Mouse (Mus musculus) kidney, adult 2 months (tissue): ENCODE measurements around the gene Maml3. TPM values are rescaled to one million over a fixed set of nuclear protein-coding genes. Genes with fewer than 3 reads are reported as not detected.

ENCODE experiments used
- DNase-seq: peaks from one replicate; pipeline ENCODE4 v3.0.0; 2021
- H3K27ac ChIP-seq: fragments of 200-500 bp; 2 replicates; pipeline ENCODE4 v1.5.1; 2012; ENCODE audit warnings: low read depth, low read length, control low read depth, inconsistent platforms; ENCODE audit not compliant: insufficient read depth
- H3K27me3 ChIP-seq: fragments of 200-500 bp; replicated peaks from 2 replicates; pipeline ENCODE4 v1.6.1; 2012; ENCODE audit warnings: mild to moderate bottlenecking, moderate library complexity, low read length, inconsistent platforms; ENCODE audit not compliant: control insufficient read depth, insufficient read depth
- H3K36me3 ChIP-seq: fragments of 200-500 bp; 2 replicates; pipeline ENCODE4 v1.6.1; 2012; ENCODE audit warnings: mild to moderate bottlenecking, moderate library complexity, low read length, inconsistent platforms; ENCODE audit not compliant: control insufficient read depth, insufficient read depth
- H3K4me1 ChIP-seq: fragments of 200-500 bp; 2 replicates; pipeline ENCODE4 v1.6.1; 2011; ENCODE audit warnings: low read length; ENCODE audit not compliant: control insufficient read depth, insufficient read depth
- H3K4me3 ChIP-seq: fragments of 200-500 bp; 2 replicates; pipeline ENCODE4 v1.5.1; 2011; ENCODE audit warnings: mild to moderate bottlenecking, low read depth, low read length, control low read depth; ENCODE audit not compliant: insufficient read depth
- CTCF ChIP-seq: fragments of 200-500 bp; conservative IDR thresholded peaks from 2 replicates; pipeline ENCODE4 v1.5.1; 2011; ENCODE audit warnings: low read depth, mild to moderate bottlenecking, control low read depth, low read length, moderate library complexity, mixed read lengths; ENCODE audit not compliant: insufficient read depth, insufficient read length
- POLR2A ChIP-seq: fragments of 200-500 bp; IDR thresholded peaks from one replicate; pipeline ENCODE4 v1.6.1; 2011; ENCODE audit warnings: low read depth, low read length, control low read depth
- WGBS: fragments of 180-500 bp; shearing (Covaris S2); methylation state at CpG from one replicate; pipeline ENCODE4 v1.1.7; 2018; 5-methylcytosine and 5-hydroxymethylcytosine counted together
- polyA plus RNA-seq: library from polyadenylated mRNA; depleted of rRNA; stranded (reverse); fragments of >200 nt; gene quantifications from 2 replicates; pipeline ENCODE4 v1.2.3, GENCODE M21; 2012

Maml3 gene
- polyA plus RNA-seq, 1 experiment, result 3.6 TPM

- DNase-seq, result peak; percentile 7
- WGBS, result 37% methylated on average over 6 of the region's 6 CpGs
- Histone ChIP-seq H3K4me1 (peaks cover 7% of the 10 kb centered on the region; the same call in 1 of the 2 replicates), H3K36me3 (no peaks in the 10 kb centered on the region), H3K4me3 (no peak overlapping the region), H3K27me3 (no peaks in the 10 kb centered on the region), H3K27ac (peak overlapping the region; percentile 70)
- TF ChIP-seq CTCF (no peak), POLR2A (no peak)
Measured at GRCm38 (mm10) chr3:52045221-52045641, 59.6 kb downstream of the Maml3 start.

GRCm38 (mm10) chr3:52044651-52045050, 60.2 kb downstream of the Maml3 start:
- 60% methylated on average over 14 of the region's 14 CpGs for WGBS
- peak; percentile 10 for DNase-seq
- Histone ChIP-seq H3K4me1 (peaks cover 7% of the 10 kb centered on the region; the same call in 1 of the 2 replicates), H3K4me3 (no peak overlapping the region), H3K27ac (peak overlapping the region; percentile 26; the same call in 1 of the 2 replicates), H3K36me3 (no peaks in the 10 kb centered on the region), H3K27me3 (no peaks in the 10 kb centered on the region)
- no peak for TF ChIP-seq POLR2A
- TF ChIP-seq CTCF, result no peak

- TF ChIP-seq CTCF (no peak), POLR2A (no peak)
- no peak for DNase-seq
- Histone ChIP-seq H3K36me3 (no peaks in the 10 kb centered on the region), H3K4me1 (peaks cover 7% of the 10 kb centered on the region; the same call in 1 of the 2 replicates), H3K4me3 (no peak overlapping the region), H3K27me3 (no peaks in the 10 kb centered on the region), H3K27ac (peak overlapping the region; percentile 26; the same call in 1 of the 2 replicates)
- WGBS, result 76% methylated on average over 4 of the region's 4 CpGs
Measured at GRCm38 (mm10) chr3:52043847-52044246, 61.0 kb downstream of the Maml3 start.

- Histone ChIP-seq H3K4me1 (peaks cover 7% of the 10 kb centered on the region; the same call in 1 of the 2 replicates), H3K27ac (no peak overlapping the region), H3K27me3 (no peaks in the 10 kb centered on the region), H3K36me3 (no peaks in the 10 kb centered on the region), H3K4me3 (no peak overlapping the region)
- DNase-seq, result no peak
- 84% methylated on average over 3 of the region's 3 CpGs for WGBS
- TF ChIP-seq POLR2A (no peak), CTCF (no peak)
Measured at GRCm38 (mm10) chr3:52042680-52043079, 62.2 kb downstream of the Maml3 start.

GRCm38 (mm10) chr3:52039958-52040357, 64.9 kb downstream of the Maml3 start:
- Histone ChIP-seq H3K4me3 (no peak overlapping the region), H3K27ac (no peak overlapping the region), H3K27me3 (no peaks in the 10 kb centered on the region), H3K36me3 (no peaks in the 10 kb centered on the region), H3K4me1 (peaks cover 5% of the 10 kb centered on the region; the same call in 1 of the 2 replicates)
- 63% methylated on average over 7 of the region's 7 CpGs for WGBS
- no peak for TF ChIP-seq CTCF
- no peak for TF ChIP-seq POLR2A
- peak; percentile 30 for DNase-seq

GRCm38 (mm10) chr3:52037260-52037659, 67.6 kb downstream of the Maml3 start:
- Histone ChIP-seq H3K36me3 (no peaks in the 10 kb centered on the region), H3K4me3 (no peak overlapping the region), H3K27ac (no peak overlapping the region), H3K4me1 (peaks cover 10% of the 10 kb centered on the region; the same call in 1 of the 2 replicates), H3K27me3 (no peaks in the 10 kb centered on the region)
- TF ChIP-seq POLR2A (no peak), CTCF (no peak)
- DNase-seq, result no peak
- 62% methylated on average over 5 of the region's 5 CpGs for WGBS

GRCm38 (mm10) chr3:52035404-52035803, 69.5 kb downstream of the Maml3 start:
- DNase-seq, result no peak
- Histone ChIP-seq H3K27me3 (no peaks in the 10 kb centered on the region), H3K4me3 (no peak overlapping the region), H3K4me1 (peaks cover 10% of the 10 kb centered on the region; the same call in 1 of the 2 replicates), H3K27ac (peak overlapping the region; percentile 7; the same call in 1 of the 2 replicates), H3K36me3 (no peaks in the 10 kb centered on the region)
- WGBS, result 53% methylated on average over 8 of the region's 8 CpGs
- no peak for TF ChIP-seq CTCF
- no peak for TF ChIP-seq POLR2A
